Mouse (Mus musculus) heart, embryonic 13.5 days (tissue): Measurements from ENCODE around the gene Olfr1377. TPM values are rescaled to one million over a fixed set of nuclear protein-coding genes. Genes with fewer than 3 reads are reported as not detected.

ENCODE experiments used
- ATAC-seq: fragments of 200-750 bp; cut with Nextera tagmentation; 2 replicates; pipeline ENCODE4 v1.8.0; 2017; ENCODE audit warnings: moderate TSS enrichment; ENCODE audit not compliant: insufficient number of reproducible peaks, low FRiP score, low TSS enrichment; ENCODE audit errors: extremely low read depth
- H3K27ac ChIP-seq: fragments of 300-500 bp; sonication (generic); replicated peaks from 2 replicates; pipeline ENCODE4 v1.5.1; 2015; ENCODE audit warnings: moderate library complexity, mild to moderate bottlenecking, inconsistent platforms
- H3K27me3 ChIP-seq: fragments of 300-500 bp; sonication (generic); replicated peaks from 2 replicates; pipeline ENCODE4 v1.6.1; 2015; ENCODE audit warnings: mild to moderate bottlenecking, inconsistent platforms
- H3K36me3 ChIP-seq: fragments of 300-500 bp; sonication (generic); 2 replicates; pipeline ENCODE4 v1.6.1; 2015; ENCODE audit warnings: mild to moderate bottlenecking, inconsistent platforms
- H3K4me1 ChIP-seq: fragments of 300-500 bp; sonication (generic); 2 replicates; pipeline ENCODE4 v1.6.1; 2015; ENCODE audit warnings: inconsistent platforms
- H3K4me2 ChIP-seq: fragments of 300-500 bp; sonication (generic); 2 replicates; pipeline ENCODE4 v1.6.1; 2015; ENCODE audit warnings: inconsistent platforms, mild to moderate bottlenecking, moderate library complexity
- H3K4me3 ChIP-seq: fragments of 300-500 bp; sonication (generic); 2 replicates; pipeline ENCODE4 v1.5.1; 2015; ENCODE audit warnings: moderate library complexity, mild to moderate bottlenecking, inconsistent platforms
- H3K9ac ChIP-seq: fragments of 300-500 bp; sonication (generic); 2 replicates; pipeline ENCODE4 v1.6.1; 2015; ENCODE audit warnings: inconsistent platforms, mild to moderate bottlenecking, moderate library complexity
- H3K9me3 ChIP-seq: fragments of 300-500 bp; sonication (generic); 2 replicates; pipeline ENCODE4 v1.6.1; 2016; ENCODE audit warnings: inconsistent platforms
- WGBS: fragments of 180-500 bp; shearing (Covaris S2); methylation state at CpG from one replicate; pipeline ENCODE4 v1.1.7; 2015; ENCODE audit warnings: mixed read lengths; 5-methylcytosine and 5-hydroxymethylcytosine counted together
- polyA plus RNA-seq: library from polyadenylated mRNA; unstranded; fragments of >200 nt; fragmentation: Nextera tagmentation; extraction: Ambion mirVana; gene quantifications from 2 replicates; pipeline ENCODE4 v1.2.1, GENCODE M21; 2015

The Olfr1377 gene
- not detected in 2 replicates for polyA plus RNA-seq

DNA sequence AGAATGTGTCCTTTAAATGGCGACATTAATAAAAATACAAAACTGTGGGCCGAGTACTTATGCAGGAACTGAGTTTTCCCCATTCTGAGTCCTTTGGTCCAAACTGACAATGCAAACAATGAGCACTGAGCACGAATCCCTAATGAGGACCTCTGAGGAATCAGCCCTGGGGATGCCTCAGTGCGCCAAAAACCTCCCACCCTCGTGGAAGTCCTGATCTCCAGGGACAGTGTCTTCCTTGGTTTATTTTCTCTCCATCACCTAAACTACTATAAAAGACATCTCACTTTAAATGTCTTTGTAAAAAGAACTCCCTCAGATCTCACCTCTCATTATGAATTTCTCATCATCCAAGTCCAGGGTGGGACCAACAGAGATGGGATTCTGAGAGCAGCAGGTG, at the start of gene Olfr1377:
Gene Olfr1377 (plus strand): TSS at position 301 of the 400 bp plus-strand sequence.
- Histone ChIP-seq H3K4me2 (no peak within 1 kb of the TSS), H3K4me1 (peaks cover 3% of the 10 kb centered on the region; the same call in 1 of the 2 replicates), H3K27ac (no peak within 1 kb of the TSS), H3K27me3 (peaks cover 51% of the 10 kb centered on the region), H3K9me3 (no peaks in the 10 kb centered on the region), H3K4me3 (no peak within 1 kb of the TSS), H3K36me3 (no peaks in the 10 kb centered on the region), H3K9ac (no peak within 1 kb of the TSS)
- ATAC-seq, result no peak
- WGBS, result 59% methylated on average over 5 of the region's 5 CpGs

DNA sequence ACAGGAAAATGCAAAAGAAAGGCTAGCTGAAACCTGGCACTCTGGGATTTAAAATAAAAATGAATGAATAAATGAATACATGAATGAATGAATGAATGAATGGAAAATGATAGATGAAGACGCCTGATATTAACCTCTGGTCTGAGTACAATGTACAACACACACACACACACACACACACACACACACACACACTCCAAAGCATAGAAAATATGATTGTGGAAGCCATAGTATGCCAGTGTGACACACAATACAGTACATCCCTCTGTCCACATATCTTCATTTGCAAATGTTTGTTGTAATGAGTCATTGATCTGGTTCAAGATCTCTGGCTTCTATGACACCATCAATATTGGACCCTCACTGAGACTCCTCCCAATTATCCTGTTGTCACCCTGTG, 49.7 kb upstream of the Olfr1377 start:
- Histone ChIP-seq H3K4me1 (peaks cover 10% of the 10 kb centered on the region), H3K27ac (no peak overlapping the region), H3K27me3 (peaks cover 27% of the 10 kb centered on the region), H3K4me3 (peak overlapping the region; percentile 80), H3K36me3 (no peaks in the 10 kb centered on the region), H3K4me2 (peak overlapping the region; percentile 96), H3K9ac (no peak overlapping the region), H3K9me3 (no peaks in the 10 kb centered on the region)
- no peak for ATAC-seq
- WGBS, result 76% methylated on average over 1 of the region's 1 CpGs

- H3K4me2 ChIP-seq, result no peak overlapping the region
- no peaks in the 10 kb centered on the region for H3K36me3 ChIP-seq
- H3K9me3 ChIP-seq, result no peaks in the 10 kb centered on the region
- H3K27ac ChIP-seq, result no peak overlapping the region
- peaks cover 42% of the 10 kb centered on the region for H3K27me3 ChIP-seq
- H3K4me3 ChIP-seq, result no peak overlapping the region
- no peaks in the 10 kb centered on the region for H3K4me1 ChIP-seq
- 67% methylated on average over 8 of the region's 8 CpGs for WGBS
- no peak for ATAC-seq
- no peak overlapping the region for H3K9ac ChIP-seq
Observed at GRCm38 (mm10) chr11:50938435-50938834, 43.3 kb upstream of the Olfr1377 start.

- no peak overlapping the region for H3K27ac ChIP-seq
- H3K27me3 ChIP-seq, result peaks cover 49% of the 10 kb centered on the region
- no peaks in the 10 kb centered on the region for H3K9me3 ChIP-seq
- no peaks in the 10 kb centered on the region for H3K36me3 ChIP-seq
- H3K4me2 ChIP-seq, result no peak overlapping the region
- WGBS, result 33% methylated on average over 14 of the region's 14 CpGs
- ATAC-seq, result no peak
- H3K4me1 ChIP-seq, result no peaks in the 10 kb centered on the region
- no peak overlapping the region for H3K4me3 ChIP-seq
- H3K9ac ChIP-seq, result no peak overlapping the region
Observed at GRCm38 (mm10) chr11:50939621-50940366, 42.0 kb upstream of the Olfr1377 start.

DNA sequence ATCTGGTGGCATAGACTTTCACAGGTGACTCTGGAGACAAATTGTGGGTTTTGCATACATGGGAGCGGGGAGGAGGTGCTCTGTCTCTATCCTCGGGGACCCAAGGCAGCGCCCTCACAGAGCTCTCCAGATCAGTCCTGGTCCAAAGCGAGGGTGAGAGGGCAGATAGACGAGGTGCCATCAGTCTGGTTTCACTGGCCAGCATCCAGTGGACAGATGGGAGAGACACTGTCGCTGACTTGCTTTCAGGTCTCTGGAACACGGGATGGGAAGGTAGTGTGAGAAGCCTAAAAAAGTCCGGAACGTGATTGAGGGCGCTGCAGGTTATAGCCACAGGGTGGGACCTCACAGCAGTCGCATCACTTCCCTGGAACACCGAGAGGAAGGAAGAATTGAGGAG, 39.4 kb upstream of the Olfr1377 start:
- WGBS, result 60% methylated on average over 12 of the region's 12 CpGs
- Histone ChIP-seq H3K4me3 (no peak overlapping the region), H3K9me3 (no peaks in the 10 kb centered on the region), H3K27ac (no peak overlapping the region), H3K36me3 (no peaks in the 10 kb centered on the region), H3K27me3 (peaks cover 47% of the 10 kb centered on the region), H3K4me1 (no peaks in the 10 kb centered on the region), H3K9ac (no peak overlapping the region), H3K4me2 (no peak overlapping the region)
- no peak for ATAC-seq

DNA sequence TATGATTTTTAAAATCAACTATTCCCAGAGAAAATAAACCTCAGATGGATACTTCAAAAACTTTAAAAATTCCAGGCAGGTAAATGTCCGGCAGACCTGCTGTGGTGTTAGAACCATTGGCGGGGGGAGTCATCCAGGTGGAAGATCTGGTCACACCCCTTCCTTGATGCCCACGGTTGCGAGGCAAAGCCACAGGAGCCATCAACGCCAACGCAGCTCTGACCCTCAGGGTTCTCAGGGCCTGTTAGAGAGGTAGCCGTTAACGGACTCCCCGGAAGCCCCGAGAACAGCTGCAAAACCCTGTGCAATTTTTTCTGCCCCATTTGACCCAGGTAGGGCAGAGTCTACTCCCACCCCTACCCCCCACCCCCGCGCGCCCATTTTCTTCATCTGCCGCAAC, 38.3 kb upstream of the Olfr1377 start, which contains the start of gene 4933414I15Rik:
Gene 4933414I15Rik (minus strand): TSS at position 260 of the 400 bp plus-strand sequence.
- 70% methylated on average over 14 of the region's 14 CpGs for WGBS
- no peak within 1 kb of the TSS for H3K27ac ChIP-seq
- ATAC-seq, result no peak

DNA sequence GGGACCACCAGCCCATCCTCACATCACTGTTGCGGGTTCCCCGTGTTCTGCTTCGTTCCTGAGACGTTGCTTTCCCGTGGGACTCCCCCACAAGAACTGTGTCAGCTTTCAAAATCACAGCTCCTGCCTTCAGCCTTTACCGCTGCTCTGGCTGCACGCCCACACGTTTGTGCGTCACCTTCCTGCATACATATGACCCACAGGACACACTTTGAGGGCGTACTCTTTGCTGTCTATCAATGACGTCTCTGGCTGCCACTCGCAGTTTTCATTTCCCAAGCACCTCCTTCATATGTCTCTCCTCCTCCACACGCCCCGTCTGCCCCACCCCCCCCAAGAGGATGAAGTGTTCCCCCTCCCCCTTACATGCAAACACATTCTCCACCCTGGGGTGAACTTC, 29.5 kb upstream of the Olfr1377 start:
- no peak overlapping the region for H3K9ac ChIP-seq
- peaks cover 58% of the 10 kb centered on the region for H3K27me3 ChIP-seq
- ATAC-seq, result no peak
- no peaks in the 10 kb centered on the region for H3K9me3 ChIP-seq
- peak overlapping the region; percentile 22; the same call in 1 of the 2 replicates for H3K4me2 ChIP-seq
- no peak overlapping the region for H3K4me3 ChIP-seq
- H3K27ac ChIP-seq, result no peak overlapping the region
- no peaks in the 10 kb centered on the region for H3K36me3 ChIP-seq
- H3K4me1 ChIP-seq, result no peaks in the 10 kb centered on the region
- 58% methylated on average over 14 of the region's 14 CpGs for WGBS

More for the DNA sequence above, 38.3 kb upstream of the Olfr1377 start, which contains the start of gene 4933414I15Rik:
- Histone ChIP-seq H3K9me3 (no peaks in the 10 kb centered on the region), H3K9ac (no peak within 1 kb of the TSS), H3K36me3 (no peaks in the 10 kb centered on the region), H3K4me2 (no peak within 1 kb of the TSS), H3K4me1 (no peaks in the 10 kb centered on the region), H3K4me3 (no peak within 1 kb of the TSS), H3K27me3 (peaks cover 46% of the 10 kb centered on the region)

- Histone ChIP-seq H3K4me3 (no peak within 1 kb of the TSS), H3K27me3 (peaks cover 64% of the 10 kb centered on the region), H3K4me1 (no peaks in the 10 kb centered on the region), H3K36me3 (no peaks in the 10 kb centered on the region), H3K4me2 (no peak within 1 kb of the TSS), H3K9ac (no peak within 1 kb of the TSS), H3K9me3 (no peaks in the 10 kb centered on the region), H3K27ac (no peak within 1 kb of the TSS)
- WGBS, result 49% methylated on average over 6 of the region's 6 CpGs
- no peak for ATAC-seq
Observed at GRCm38 (mm10) chr11:50953665-50954064, 28.1 kb upstream of the Olfr1377 start, which contains the start of gene Prop1. Gene Prop1 (minus strand): TSS chr11:50953765.

DNA sequence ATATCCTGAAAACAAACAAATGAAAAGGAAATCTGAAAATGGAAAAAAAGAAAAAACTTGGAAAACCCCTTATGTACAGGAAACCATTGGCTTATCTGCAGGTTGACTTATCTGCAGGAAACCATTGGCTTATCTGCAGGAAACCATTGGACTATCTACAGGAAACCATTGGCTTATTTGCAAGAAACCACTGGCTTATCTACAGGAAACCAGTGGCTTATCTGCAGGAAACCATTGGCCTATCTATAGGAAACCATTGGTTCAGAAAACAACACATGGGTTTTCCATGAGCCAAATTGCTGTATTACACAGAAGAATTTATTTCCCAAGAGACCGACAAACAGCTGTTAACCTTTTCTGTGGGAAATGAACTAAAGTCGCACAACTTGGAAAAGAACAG, 16.9 kb upstream of the Olfr1377 start:
- no peak overlapping the region for H3K4me2 ChIP-seq
- no peak overlapping the region for H3K4me3 ChIP-seq
- no peak overlapping the region for H3K9ac ChIP-seq
- peaks cover 35% of the 10 kb centered on the region for H3K27me3 ChIP-seq
- WGBS, result 54% methylated on average over 2 of the region's 2 CpGs
- no peak overlapping the region for H3K27ac ChIP-seq
- H3K4me1 ChIP-seq, result no peaks in the 10 kb centered on the region
- H3K36me3 ChIP-seq, result no peaks in the 10 kb centered on the region
- no peak for ATAC-seq
- no peaks in the 10 kb centered on the region for H3K9me3 ChIP-seq

DNA sequence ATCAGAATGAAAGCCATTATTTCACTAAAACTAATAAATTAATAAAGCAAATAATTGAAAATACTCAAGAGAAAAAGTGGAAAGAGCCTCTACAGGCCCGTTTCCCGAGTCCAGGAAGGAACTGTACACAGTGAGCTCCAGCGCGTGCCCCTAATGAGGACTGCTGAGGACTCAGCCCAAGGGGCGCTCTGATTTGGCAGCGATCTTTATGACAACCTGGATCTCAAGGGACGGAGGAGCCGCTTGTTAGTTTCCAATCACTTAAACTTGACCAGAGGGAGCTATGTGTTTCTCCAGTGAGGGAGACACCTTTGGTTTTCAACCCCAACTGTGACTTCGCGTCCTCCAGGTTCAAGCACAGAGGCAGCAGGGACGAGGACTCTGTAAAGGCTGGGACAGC, 15.5 kb upstream of the Olfr1377 start, which contains the start of gene Olfr1378:
Gene Olfr1378 (plus strand): TSS at position 301 of the 400 bp plus-strand sequence.
- Histone ChIP-seq H3K27ac (no peak within 1 kb of the TSS), H3K27me3 (peaks cover 42% of the 10 kb centered on the region), H3K9ac (no peak within 1 kb of the TSS), H3K4me3 (no peak within 1 kb of the TSS), H3K36me3 (no peaks in the 10 kb centered on the region), H3K9me3 (no peaks in the 10 kb centered on the region), H3K4me2 (no peak within 1 kb of the TSS), H3K4me1 (no peaks in the 10 kb centered on the region)
- no peak for ATAC-seq
- 77% methylated on average over 11 of the region's 11 CpGs for WGBS

DNA sequence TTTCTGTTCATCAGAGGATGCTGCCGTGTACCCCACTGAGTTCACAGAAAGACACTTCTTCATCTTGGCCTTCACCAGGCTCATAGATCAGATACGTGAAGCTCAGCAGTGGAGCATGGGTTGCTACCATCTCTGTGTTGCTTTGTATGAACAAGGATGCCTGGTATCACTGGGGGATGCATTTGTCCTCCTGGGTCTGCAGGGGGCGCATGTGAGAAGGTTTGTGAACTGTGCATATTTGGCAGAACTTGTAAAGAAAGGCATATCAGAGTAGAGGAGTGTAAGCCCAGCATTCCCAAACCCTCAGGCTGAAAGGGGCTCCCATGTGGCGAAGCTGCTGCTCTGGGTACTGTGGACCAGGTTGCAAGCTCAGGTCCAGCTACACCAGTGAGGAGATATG, 4.6 kb upstream of the Olfr1377 start:
- 57% methylated on average over 4 of the region's 4 CpGs for WGBS
- H3K27ac ChIP-seq, result no peak overlapping the region
- no peaks in the 10 kb centered on the region for H3K4me1 ChIP-seq
- no peak overlapping the region for H3K4me2 ChIP-seq
- H3K9ac ChIP-seq, result no peak overlapping the region
- no peak for ATAC-seq
- H3K36me3 ChIP-seq, result no peaks in the 10 kb centered on the region
- H3K4me3 ChIP-seq, result no peak overlapping the region
- no peaks in the 10 kb centered on the region for H3K9me3 ChIP-seq
- peaks cover 48% of the 10 kb centered on the region for H3K27me3 ChIP-seq

DNA sequence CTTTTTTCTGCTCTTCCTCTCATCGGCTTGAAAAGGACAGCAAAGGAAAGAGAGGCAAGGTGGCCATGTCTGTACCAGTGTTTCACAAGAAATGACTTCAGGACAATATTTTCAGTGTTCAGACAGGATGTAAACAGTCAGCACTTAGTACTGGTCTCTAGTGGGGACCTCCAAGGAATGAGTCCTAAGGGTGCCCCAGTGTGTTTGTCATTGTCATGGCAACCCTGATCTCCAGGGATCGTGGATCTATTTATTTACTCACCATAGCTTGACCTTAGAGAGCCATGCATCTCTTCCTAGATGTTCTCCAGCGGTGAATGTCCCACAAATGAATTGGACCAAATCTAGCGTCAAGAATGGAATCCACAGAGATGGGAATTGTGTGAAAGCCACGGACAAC, 21.5 kb downstream of the Olfr1377 start, which contains the start of gene Olfr51:
Gene Olfr51 (plus strand): TSS at position 301 of the 400 bp plus-strand sequence.
- no peaks in the 10 kb centered on the region for H3K36me3 ChIP-seq
- no peak within 1 kb of the TSS for H3K27ac ChIP-seq
- no peaks in the 10 kb centered on the region for H3K27me3 ChIP-seq
- no peak within 1 kb of the TSS for H3K9ac ChIP-seq
- no peak within 1 kb of the TSS for H3K4me2 ChIP-seq
- 60% methylated on average over 5 of the region's 5 CpGs for WGBS
- ATAC-seq, result no peak
- no peak within 1 kb of the TSS for H3K4me3 ChIP-seq
- H3K4me1 ChIP-seq, result no peaks in the 10 kb centered on the region
- 0 out of 2 replicates have a peak, but pooled peaks cover 3% of the 10 kb centered on the region for H3K9me3 ChIP-seq
